8 mouse cellular contexts compared by ENCODE assay signal in genomic region chr7:101837606-101838471, GRCm38 (mm10). TPM values are rescaled to one million over a fixed set of nuclear protein-coding genes. Genes with fewer than 3 reads are reported as not detected.
DNase-seq lines count a peak whose midpoint lies in the region; ATAC-seq lines count a peak whose summit lies in the region.

Gene Inppl1, minus strand, starts transcription at chr7:101838229.

- DNase-seq in Muller cell, postnatal 12 days (ENCODE audit: inconsistent ontology term): peak; percentile 91
- peak; percentile 89 for DNase-seq in cerebellum, adult 9-10 months
- DNase-seq in frontal cortex, postnatal 10 days (ENCODE audit: low spot score in 2 of 2): peak; percentile 54 to 72
- peak; percentile 88 for DNase-seq in hindbrain, embryonic 11.5 days (ENCODE audit: low spot score)
- DNase-seq in layer of hippocampus, postnatal 14 days (ENCODE audit: low spot score in 2 of 2): peak; percentile 50 to 69
- peak; percentile 96 for DNase-seq in lung, postnatal 10 days
- peak; percentile 51 for DNase-seq in retina, adult 2 months (ENCODE audit: low read depth, low spot score)
- peak; percentile 74 for DNase-seq in urinary bladder, adult 2 months (ENCODE audit: low spot score)

- H3K36me3 ChIP-seq in hindbrain, embryonic 11.5 days (ENCODE audit: control insufficient read depth, insufficient read depth, low read length): no peaks in the 10 kb centered on the region

- H3K27me3 ChIP-seq in hindbrain, embryonic 11.5 days (ENCODE audit: control insufficient read depth, insufficient read depth, low read length): no peaks in the 10 kb centered on the region

- H3K9ac ChIP-seq in hindbrain, embryonic 11.5 days (ENCODE audit: low read depth, low read length): peak within 1 kb of the TSS; percentile 96

- peak within 1 kb of the TSS; percentile 86 for H3K27ac ChIP-seq in hindbrain, embryonic 11.5 days (ENCODE audit: low read depth, low read length)

- WGBS in hindbrain, embryonic 11.5 days: under 1% methylated on average over 58 of the region's 64 CpGs

- H3K9me3 ChIP-seq in hindbrain, embryonic 11.5 days (ENCODE audit: control insufficient read depth, low read length): no peaks in the 10 kb centered on the region

- H3K4me2 ChIP-seq in hindbrain, embryonic 11.5 days (replicated peaks; ENCODE audit: low read depth, low read length): peak within 1 kb of the TSS; percentile 89

- ATAC-seq in hindbrain, embryonic 11.5 days (ENCODE audit: low FRiP score): peak; percentile 81

- H3K4me3 ChIP-seq in hindbrain, embryonic 11.5 days (ENCODE audit: low read depth, low read length): peak within 1 kb of the TSS; percentile 79

- H3K4me1 ChIP-seq in hindbrain, embryonic 11.5 days (replicated peaks; ENCODE audit: control insufficient read depth, insufficient read depth, low read length): peaks cover 6% of the 10 kb centered on the region; the same call in 1 of the 2 replicates

RNA-seq across cellular contexts. Expression of gene Inppl1, which starts in this region (rescaled TPM):
- polyA plus RNA-seq in hindbrain, embryonic 11.5 days (2014; fragmentation: Nextera tagmentation; extraction: Ambion mirVana): 22.5 and 25.2 TPM in 2 replicates
- total RNA-seq in layer of hippocampus, postnatal 14 days (2021): 10 to 100 TPM; 32.9 to 36.0 TPM
- 54.1 and 59.0 TPM in 2 replicates for polyA plus RNA-seq in urinary bladder, adult 2 months (2012; rRNA removed)

Comparison
In these comparisons a context has a peak if more than half of its experiments do, and no peak if none do; other contexts are left out.
1. Peak in every context shown above with its lines: DNase-seq, ATAC-seq, H3K4me3 ChIP-seq and H3K27ac ChIP-seq.